Mouse (Mus musculus) midbrain, embryonic 15.5 days (tissue): ENCODE measurements at regions not wholly inside any gene's neighbourhood (a gene's known extent, or its start where the extent isn't known, plus 50 kb on each side); places are given as distances from the start of the nearest gene placed in this dataset.
A peak's percentile ranks its signal among the peaks of the same experiment; 100 is the strongest.

Experiments
- ATAC-seq: fragments of 200-750 bp; cut with Nextera tagmentation; replicated peaks from 2 replicates; pipeline ENCODE4 v1.8.0; 2017; ENCODE audit warnings: moderate TSS enrichment
- H3K27ac ChIP-seq: fragments of 300-500 bp; sonication (generic); 2 replicates; pipeline ENCODE4 v1.5.1; 2015; ENCODE audit warnings: mild to moderate bottlenecking, inconsistent platforms
- H3K27me3 ChIP-seq: fragments of 300-500 bp; sonication (generic); replicated peaks from 2 replicates; pipeline ENCODE4 v1.6.1; 2015; ENCODE audit warnings: inconsistent platforms
- H3K36me3 ChIP-seq: fragments of 300-500 bp; sonication (generic); replicated peaks from 2 replicates; pipeline ENCODE4 v1.6.1; 2015; ENCODE audit warnings: inconsistent platforms
- H3K4me1 ChIP-seq: fragments of 300-500 bp; sonication (generic); 2 replicates; pipeline ENCODE4 v1.6.1; 2015; ENCODE audit warnings: inconsistent platforms
- H3K4me2 ChIP-seq: fragments of 300-500 bp; sonication (generic); 2 replicates; pipeline ENCODE4 v1.6.1; 2015; ENCODE audit warnings: inconsistent platforms, mild to moderate bottlenecking, moderate library complexity
- H3K4me3 ChIP-seq: fragments of 300-500 bp; sonication (generic); 2 replicates; pipeline ENCODE4 v1.5.1; 2015; ENCODE audit warnings: mild to moderate bottlenecking, inconsistent platforms
- H3K9ac ChIP-seq: fragments of 300-500 bp; sonication (generic); 2 replicates; pipeline ENCODE4 v1.6.1; 2015; ENCODE audit warnings: mild to moderate bottlenecking, inconsistent platforms
- H3K9me3 ChIP-seq: fragments of 300-500 bp; sonication (generic); 2 replicates; pipeline ENCODE4 v1.6.1; 2016; ENCODE audit warnings: inconsistent platforms
- WGBS: fragments of 180-500 bp; shearing (Covaris S2); methylation state at CpG from one replicate; pipeline ENCODE4 v1.1.7; 2015; ENCODE audit warnings: mixed read lengths; 5-methylcytosine and 5-hydroxymethylcytosine counted together

GRCm38 (mm10) chr12:28174078-28174477 lies 378.1 kb downstream of the Dcdc2c start:
- Histone ChIP-seq H3K9ac (no peak overlapping the region), H3K4me1 (no peaks in the 10 kb centered on the region), H3K36me3 (no peaks in the 10 kb centered on the region), H3K27ac (no peak overlapping the region), H3K4me3 (no peak overlapping the region), H3K4me2 (no peak overlapping the region), H3K27me3 (no peaks in the 10 kb centered on the region), H3K9me3 (no peaks in the 10 kb centered on the region)
- ATAC-seq, result no peak

GRCm38 (mm10) chr12:28158786-28159185 lies 393.4 kb downstream of the Dcdc2c start:
- Histone ChIP-seq H3K9me3 (no peaks in the 10 kb centered on the region), H3K27ac (no peak overlapping the region), H3K36me3 (no peaks in the 10 kb centered on the region), H3K9ac (no peak overlapping the region), H3K4me2 (no peak overlapping the region), H3K4me1 (no peaks in the 10 kb centered on the region), H3K4me3 (no peak overlapping the region), H3K27me3 (no peaks in the 10 kb centered on the region)
- 91% methylated on average over 1 of the region's 1 CpGs for WGBS
- ATAC-seq, result no peak

- 51% methylated on average over 4 of the region's 4 CpGs for whole genome bisulfite sequencing
- Histone ChIP-seq H3K4me2 (no peak overlapping the region), H3K9ac (no peak overlapping the region), H3K27ac (no peak overlapping the region), H3K4me1 (no peaks in the 10 kb centered on the region), H3K4me3 (no peak overlapping the region), H3K36me3 (no peaks in the 10 kb centered on the region), H3K9me3 (no peaks in the 10 kb centered on the region), H3K27me3 (no peaks in the 10 kb centered on the region)
- no peak for ATAC-seq
Observed at GRCm38 (mm10) chr12:28150759-28151158, 401.4 kb downstream of the Dcdc2c start.

- no peak overlapping the region for H3K4me2 ChIP-seq
- no peak overlapping the region for H3K4me3 ChIP-seq
- no peak overlapping the region for H3K9ac ChIP-seq
- 53% methylated on average over 4 of the region's 4 CpGs for WGBS
- no peaks in the 10 kb centered on the region for H3K27me3 ChIP-seq
- H3K4me1 ChIP-seq, result peaks cover 10% of the 10 kb centered on the region
- H3K27ac ChIP-seq, result peak overlapping the region; percentile 71
- peak; percentile 79 for ATAC-seq
- H3K9me3 ChIP-seq, result no peaks in the 10 kb centered on the region
- H3K36me3 ChIP-seq, result no peaks in the 10 kb centered on the region
Observed at GRCm38 (mm10) chr12:28135810-28136592, 416.2 kb downstream of the Dcdc2c start.

- Histone ChIP-seq H3K4me3 (no peak overlapping the region), H3K36me3 (no peaks in the 10 kb centered on the region), H3K27me3 (no peaks in the 10 kb centered on the region), H3K27ac (no peak overlapping the region), H3K4me1 (peaks cover 3% of the 10 kb centered on the region; the same call in 1 of the 2 replicates), H3K9me3 (no peaks in the 10 kb centered on the region), H3K4me2 (no peak overlapping the region), H3K9ac (no peak overlapping the region)
- ATAC-seq, result no peak
- WGBS, result 46% methylated on average over 9 of the region's 9 CpGs
Observed at GRCm38 (mm10) chr12:28122766-28123165, 429.4 kb downstream of the Dcdc2c start.

GRCm38 (mm10) chr12:28120106-28120505 lies 432.1 kb downstream of the Dcdc2c start:
- H3K9ac ChIP-seq, result no peak overlapping the region
- 62% methylated on average over 3 of the region's 3 CpGs for WGBS
- no peak overlapping the region for H3K4me2 ChIP-seq
- no peak overlapping the region for H3K27ac ChIP-seq
- H3K9me3 ChIP-seq, result no peaks in the 10 kb centered on the region
- no peak overlapping the region for H3K4me3 ChIP-seq
- ATAC-seq, result no peak
- no peaks in the 10 kb centered on the region for H3K36me3 ChIP-seq
- peaks cover 3% of the 10 kb centered on the region; the same call in 1 of the 2 replicates for H3K4me1 ChIP-seq
- no peaks in the 10 kb centered on the region for H3K27me3 ChIP-seq

- no peak for ATAC-seq
- no peak overlapping the region for H3K9ac ChIP-seq
- no peaks in the 10 kb centered on the region for H3K36me3 ChIP-seq
- H3K4me2 ChIP-seq, result no peak overlapping the region
- no peaks in the 10 kb centered on the region for H3K9me3 ChIP-seq
- 94% methylated on average over 6 of the region's 6 CpGs for WGBS
- no peaks in the 10 kb centered on the region for H3K4me1 ChIP-seq
- no peak overlapping the region for H3K4me3 ChIP-seq
- H3K27me3 ChIP-seq, result no peaks in the 10 kb centered on the region
- no peak overlapping the region for H3K27ac ChIP-seq
Observed at GRCm38 (mm10) chr12:28090673-28091072, 461.5 kb downstream of the Dcdc2c start.

GRCm38 (mm10) chr12:28085460-28085859 lies 466.7 kb downstream of the Dcdc2c start:
- Histone ChIP-seq H3K9ac (no peak overlapping the region), H3K4me2 (no peak overlapping the region), H3K27ac (no peak overlapping the region), H3K27me3 (no peaks in the 10 kb centered on the region), H3K9me3 (no peaks in the 10 kb centered on the region), H3K4me3 (no peak overlapping the region), H3K36me3 (no peaks in the 10 kb centered on the region), H3K4me1 (no peaks in the 10 kb centered on the region)
- 50% methylated on average over 4 of the region's 4 CpGs for WGBS
- ATAC-seq, result no peak

- 64% methylated on average over 3 of the region's 3 CpGs for WGBS
- Histone ChIP-seq H3K4me1 (no peaks in the 10 kb centered on the region), H3K36me3 (no peaks in the 10 kb centered on the region), H3K27ac (no peak overlapping the region), H3K9me3 (no peaks in the 10 kb centered on the region), H3K4me3 (no peak overlapping the region), H3K27me3 (no peaks in the 10 kb centered on the region), H3K9ac (no peak overlapping the region), H3K4me2 (no peak overlapping the region)
- no peak for ATAC-seq
Observed at GRCm38 (mm10) chr12:28076606-28077005, 475.6 kb downstream of the Dcdc2c start.

- no peak for ATAC-seq
- no peak overlapping the region for H3K4me3 ChIP-seq
- H3K36me3 ChIP-seq, result no peaks in the 10 kb centered on the region
- peaks cover 7% of the 10 kb centered on the region; the same call in 1 of the 2 replicates for H3K4me1 ChIP-seq
- no peaks in the 10 kb centered on the region for H3K9me3 ChIP-seq
- H3K27me3 ChIP-seq, result no peaks in the 10 kb centered on the region
- 30% methylated on average over 2 of the region's 2 CpGs for WGBS
- H3K9ac ChIP-seq, result no peak overlapping the region
- H3K4me2 ChIP-seq, result no peak overlapping the region
- H3K27ac ChIP-seq, result 0 out of 2 replicates have a peak overlapping the region, but pooled peaks have one; percentile 50
Observed at GRCm38 (mm10) chr12:28068584-28068983, 483.6 kb downstream of the Dcdc2c start.

GRCm38 (mm10) chr12:28060281-28060680 lies 491.9 kb downstream of the Dcdc2c start:
- no peaks in the 10 kb centered on the region for H3K9me3 ChIP-seq
- no peak overlapping the region for H3K4me2 ChIP-seq
- H3K36me3 ChIP-seq, result no peaks in the 10 kb centered on the region
- ATAC-seq, result no peak
- no peak overlapping the region for H3K4me3 ChIP-seq
- H3K27ac ChIP-seq, result no peak overlapping the region
- peaks cover 9% of the 10 kb centered on the region for H3K4me1 ChIP-seq
- WGBS, result 48% methylated on average over 6 of the region's 6 CpGs
- no peaks in the 10 kb centered on the region for H3K27me3 ChIP-seq
- H3K9ac ChIP-seq, result no peak overlapping the region

GRCm38 (mm10) chr12:28055518-28056280 lies 496.5 kb downstream of the Dcdc2c start:
- whole genome bisulfite sequencing, result 17% methylated on average over 4 of the region's 4 CpGs
- no peaks in the 10 kb centered on the region for H3K36me3 ChIP-seq
- H3K27ac ChIP-seq, result peak overlapping the region; percentile 74
- peaks cover 10% of the 10 kb centered on the region for H3K4me1 ChIP-seq
- H3K4me3 ChIP-seq, result no peak overlapping the region
- ATAC-seq, result peak; percentile 92
- H3K9me3 ChIP-seq, result no peaks in the 10 kb centered on the region
- H3K9ac ChIP-seq, result no peak overlapping the region
- H3K4me2 ChIP-seq, result no peak overlapping the region
- no peaks in the 10 kb centered on the region for H3K27me3 ChIP-seq
